Comparison of ENCODE assay signal across 9 mouse cellular contexts in the genomic region with DNA sequence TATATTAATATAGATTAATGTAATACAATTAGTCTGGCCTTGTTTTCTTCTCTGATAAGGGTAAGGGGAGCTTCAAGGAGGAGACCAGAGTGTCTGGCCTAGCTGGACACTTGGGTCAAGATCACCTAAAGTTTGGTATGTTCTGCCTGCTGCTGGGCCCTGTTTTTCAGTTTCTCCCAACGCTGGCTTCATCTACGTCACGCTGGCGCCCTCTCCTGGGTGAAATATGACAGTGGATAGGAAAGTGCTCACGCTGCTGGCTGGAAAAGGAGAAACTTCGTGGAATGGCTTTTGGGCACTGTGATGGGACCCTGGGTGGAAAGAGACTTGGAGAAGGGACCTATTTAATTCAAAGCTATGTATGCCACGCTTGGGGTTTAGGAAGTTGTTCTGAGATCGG. TPM values are rescaled to one million over a fixed set of nuclear protein-coding genes. Genes with fewer than 3 reads are reported as not detected.
DNase-seq lines count a peak whose midpoint lies in the region; ATAC-seq and TF ChIP-seq lines count a peak whose summit lies in the region.
"Had no signal": no experiment of that assay in that cellular context is flagged by ENCODE, and none has a peak within 500 bp of the region (broad histone marks: within the 10 kb centered on the region; RNA-seq: fewer than 3 reads in every experiment).

No protein-coding gene starts in this region.

- H3K9ac ChIP-seq in liver, embryonic 12.5 days: peak overlapping the region; percentile 56
- H3K9ac ChIP-seq: lung, embryonic 15.5 days had no signal

- no peak for TF ChIP-seq POLR2A in olfactory bulb, adult 2 months (IDR thresholded peaks at IDR 0.05; ENCODE audit: insufficient read depth, low read depth, low read length)

- H3K36me3 ChIP-seq in embryonic facial prominence, embryonic 10.5 days (replicated peaks): no peaks in the 10 kb centered on the region
- H3K36me3 ChIP-seq in liver, embryonic 12.5 days: no peaks in the 10 kb centered on the region
- H3K36me3 ChIP-seq: lung, embryonic 15.5 days had no signal

- TF ChIP-seq CTCF in olfactory bulb, adult 2 months (IDR thresholded peaks at IDR 0.05; ENCODE audit: insufficient read depth, low read depth, low read length): peak; percentile 82

- H3K4me3 ChIP-seq in embryonic facial prominence, embryonic 10.5 days: no peak overlapping the region
- H3K4me3 ChIP-seq in liver, embryonic 12.5 days: 0 out of 2 replicates have a peak overlapping the region, but pooled peaks have one; percentile 9
- H3K4me3 ChIP-seq in olfactory bulb, adult 2 months (ENCODE audit: insufficient read depth, low read depth, low read length): no peak overlapping the region
- H3K4me3 ChIP-seq: lung, embryonic 15.5 days had no signal

- DNase-seq in CD4-positive helper T cell, adult 2 months (ENCODE audit: low read depth, low spot score): peak; percentile 72
- peak; percentile 92 for DNase-seq in adrenal gland, postnatal 14 days
- peak; percentile 83 for DNase-seq in embryonic facial prominence, embryonic 10.5 days (ENCODE audit: low spot score)
- peak; percentile 89 for DNase-seq in heart, adult 8-10 months (ENCODE audit: low spot score)
- peak; percentile 91 for DNase-seq in kidney, postnatal 14 days
- DNase-seq in testis, postnatal 14 days (ENCODE audit: low spot score): peak; percentile 62

- no peaks in the 10 kb centered on the region for H3K9me3 ChIP-seq in embryonic facial prominence, embryonic 10.5 days
- no peaks in the 10 kb centered on the region for H3K9me3 ChIP-seq in liver, embryonic 12.5 days (replicated peaks)
- H3K9me3 ChIP-seq: lung, embryonic 15.5 days had no signal

- 2% methylated on average over 8 of the region's 8 CpGs for WGBS in embryonic facial prominence, embryonic 10.5 days
- 3% methylated on average over 8 of the region's 8 CpGs for WGBS in liver, embryonic 12.5 days (ENCODE audit: insufficient replicate concordance)
- 2% methylated on average over 8 of the region's 8 CpGs for WGBS in olfactory bulb, adult 2 months

- H3K4me2 ChIP-seq in liver, embryonic 12.5 days: peak overlapping the region; percentile 55
- H3K4me2 ChIP-seq: lung, embryonic 15.5 days had no signal

- no peaks in the 10 kb centered on the region for H3K4me1 ChIP-seq in embryonic facial prominence, embryonic 10.5 days
- H3K4me1 ChIP-seq in liver, embryonic 12.5 days: peaks cover 13% of the 10 kb centered on the region
- 0 out of 2 replicates have a peak, but pooled peaks cover 2% of the 10 kb centered on the region for H3K4me1 ChIP-seq in olfactory bulb, adult 2 months (ENCODE audit: control insufficient read depth, insufficient read depth, low read length)

- 0 out of 2 replicates have a peak, but pooled peaks have one; percentile 42 for ATAC-seq in liver, embryonic 12.5 days

- no peak overlapping the region for H3K27ac ChIP-seq in embryonic facial prominence, embryonic 10.5 days (replicated peaks)
- no peak overlapping the region for H3K27ac ChIP-seq in liver, embryonic 12.5 days
- no peak overlapping the region for H3K27ac ChIP-seq in olfactory bulb, adult 2 months (ENCODE audit: insufficient read depth, low read depth, low read length)
- H3K27ac ChIP-seq: lung, embryonic 15.5 days had no signal

- no peaks in the 10 kb centered on the region for H3K27me3 ChIP-seq in embryonic facial prominence, embryonic 10.5 days (replicated peaks; ENCODE audit: low read depth, poor library complexity, severe bottlenecking)
- H3K27me3 ChIP-seq in liver, embryonic 12.5 days (replicated peaks): no peaks in the 10 kb centered on the region
- H3K27me3 ChIP-seq: lung, embryonic 15.5 days had no signal

RNA-seq across cellular contexts. Expression of gene Plau, which starts 36.8 kb away (rescaled TPM):
- 26.3 and 60.1 TPM in 2 replicates for total RNA-seq in adrenal gland, postnatal 14 days (2021)
- polyA plus RNA-seq in embryonic facial prominence, embryonic 10.5 days (2016; fragmentation: Nextera tagmentation; extraction: Ambion mirVana): 0.67 and 1.0 TPM in 2 replicates
- 1 to 10 TPM; 4.9 to 7.7 (median 5.6) TPM for total RNA-seq in heart, adult 8-10 months (2022)
- polyA plus RNA-seq in liver, embryonic 12.5 days (2016; fragmentation: Nextera tagmentation; extraction: Ambion mirVana): 0.49 TPM in 2 replicates
- polyA plus RNA-seq in olfactory bulb, adult 2 months (2012; ENCODE audit: insufficient read depth, insufficient read length, low replicate concordance, missing spikeins): not detected in 2 replicates

RNA-seq across cellular contexts. Expression of gene Vcl, which starts 55.9 kb away (rescaled TPM):
- 93.6 and 93.9 TPM in 2 replicates for total RNA-seq in adrenal gland, postnatal 14 days (2021)
- 36.4 and 37.9 TPM in 2 replicates for polyA plus RNA-seq in embryonic facial prominence, embryonic 10.5 days (2016; fragmentation: Nextera tagmentation; extraction: Ambion mirVana)
- 100 to 1,000 TPM in 3 of 4 experiments, 10 to 100 TPM in 1; 91.8 to 108 (median 105) TPM for total RNA-seq in heart, adult 8-10 months (2022)
- polyA plus RNA-seq in liver, embryonic 12.5 days (2016; fragmentation: Nextera tagmentation; extraction: Ambion mirVana): 36.0 and 37.7 TPM in 2 replicates
- not detected in 2 replicates for polyA plus RNA-seq in olfactory bulb, adult 2 months (2012; ENCODE audit: insufficient read depth, insufficient read length, low replicate concordance, missing spikeins)

Comparison
In these comparisons a context has a peak if more than half of its experiments do, and no peak if none do; other contexts are left out.
1. RNA of gene Vcl, which starts 55.9 kb away (polyA plus RNA-seq): 36.0 to 37.7 TPM in liver, embryonic 12.5 days and 36.4 to 37.9 TPM in embryonic facial prominence, embryonic 10.5 days; not detected in olfactory bulb, adult 2 months; every median in the first group is over 10 times any median in the second.
2. Peak in every context shown above with its lines, with median percentiles within 50 percentile points of each other: DNase-seq.